Mouse (Mus musculus) heart, embryonic 16.5 days (tissue): ENCODE data around the gene Vps13d. TPM values are rescaled to one million over a fixed set of nuclear protein-coding genes. Genes with fewer than 3 reads are reported as not detected.

Source experiments
- polyA plus RNA-seq: library from polyadenylated mRNA; unstranded; fragments of >200 nt; fragmentation: Nextera tagmentation; extraction: Ambion mirVana; gene quantifications from 2 replicates; pipeline ENCODE4 v1.2.1, GENCODE M21; 2015

The Vps13d gene
- polyA plus RNA-seq, 1 experiment from 2014 or later = 9.0 TPM

Other genes starting within 250 kb of the Vps13d start
- gene Tnfrsf1b, start 51.9 kb upstream of the Vps13d start, polyA plus RNA-seq = 4.1 and 5.2 TPM in 2 replicates
- gene Tnfrsf8, start 120.2 kb upstream of the Vps13d start, polyA plus RNA-seq = 1.3 and 4.3 TPM in 2 replicates